Mouse (Mus musculus): ENCODE measurements at regions not wholly inside any gene's neighbourhood (a gene's known extent, or its start where the extent isn't known, plus 50 kb on each side); places are given as distances from the start of the nearest gene placed in this dataset.

DNA sequence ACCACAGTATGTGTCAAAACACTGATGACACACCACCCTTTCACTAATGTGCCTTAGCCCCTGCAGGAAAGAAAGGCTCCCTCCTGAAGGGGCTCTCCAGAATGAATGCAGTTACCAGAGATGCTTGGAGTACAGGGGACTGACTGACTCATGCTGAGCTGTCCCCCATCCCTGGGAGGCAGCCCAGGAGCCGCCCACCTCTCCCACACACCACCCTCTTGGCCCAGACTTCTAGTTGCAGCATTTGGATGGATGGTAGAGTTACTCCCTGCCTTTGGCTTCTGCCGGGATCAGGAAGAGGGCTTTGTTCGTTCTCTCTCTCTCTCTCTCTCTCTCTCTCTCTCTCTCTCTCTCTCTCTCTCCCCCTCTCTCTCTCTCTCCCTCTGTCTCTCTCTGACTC is 53.4 kb upstream of the Jun start:
- ATAC-seq (replicated peaks; ENCODE audit: low FRiP score, poor library complexity, severe bottlenecking) = no peak

GRCm38 (mm10) chr4:95105926-95106622 is 54.1 kb upstream of the Jun start:
- no peak for ATAC-seq (replicated peaks; ENCODE audit: low FRiP score, poor library complexity, severe bottlenecking)

DNA sequence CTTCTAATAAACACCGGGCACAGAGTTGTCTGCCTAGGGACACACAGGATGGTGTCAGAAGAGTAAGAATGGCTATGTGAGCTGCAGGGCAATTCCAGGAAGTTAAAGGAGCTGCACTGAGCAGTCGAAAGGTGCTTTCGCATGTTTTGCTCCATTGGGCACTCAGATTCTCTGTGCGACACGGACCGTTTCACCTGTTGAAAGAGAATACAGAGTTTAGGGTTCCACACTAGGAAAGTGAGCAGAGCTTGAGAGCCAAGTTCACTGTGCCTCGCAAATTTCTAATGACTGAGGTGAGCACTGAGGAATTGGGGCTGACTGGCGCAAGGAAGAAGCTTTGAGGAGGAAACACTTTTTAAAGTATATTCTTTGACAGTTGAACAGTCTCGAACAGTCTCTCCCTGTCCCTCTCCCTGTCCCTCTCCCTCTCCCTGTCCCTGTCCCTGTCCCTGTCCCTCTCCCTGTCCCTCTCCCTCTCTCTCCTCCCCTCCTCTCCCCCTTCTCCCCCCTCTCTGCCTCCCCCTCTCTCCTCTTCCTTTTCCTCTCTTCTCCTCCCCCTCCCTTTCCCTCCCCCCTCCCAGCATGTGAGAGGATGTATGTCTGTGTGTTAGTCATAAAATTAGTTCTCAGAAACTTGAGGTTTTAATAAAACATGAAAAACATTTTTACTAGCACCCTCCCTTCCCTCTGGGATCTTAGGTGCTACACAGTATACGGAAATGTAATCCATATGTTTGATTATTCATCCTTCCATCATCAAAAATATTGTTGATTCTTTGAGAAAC is 55.1 kb upstream of the Jun start:
- no peak for ATAC-seq (replicated peaks; ENCODE audit: low FRiP score, poor library complexity, severe bottlenecking)

- no peak for ATAC-seq (replicated peaks; ENCODE audit: low FRiP score, poor library complexity, severe bottlenecking)
Measured at GRCm38 (mm10) chr4:95108811-95109210, 56.8 kb upstream of the Jun start.

- no peak for ATAC-seq (replicated peaks; ENCODE audit: low FRiP score, poor library complexity, severe bottlenecking)
Measured at GRCm38 (mm10) chr4:95110828-95111227, 58.8 kb upstream of the Jun start.

- ATAC-seq (replicated peaks; ENCODE audit: low FRiP score, poor library complexity, severe bottlenecking) = no peak
Measured at GRCm38 (mm10) chr4:95117158-95117681, 65.2 kb upstream of the Jun start.

DNA sequence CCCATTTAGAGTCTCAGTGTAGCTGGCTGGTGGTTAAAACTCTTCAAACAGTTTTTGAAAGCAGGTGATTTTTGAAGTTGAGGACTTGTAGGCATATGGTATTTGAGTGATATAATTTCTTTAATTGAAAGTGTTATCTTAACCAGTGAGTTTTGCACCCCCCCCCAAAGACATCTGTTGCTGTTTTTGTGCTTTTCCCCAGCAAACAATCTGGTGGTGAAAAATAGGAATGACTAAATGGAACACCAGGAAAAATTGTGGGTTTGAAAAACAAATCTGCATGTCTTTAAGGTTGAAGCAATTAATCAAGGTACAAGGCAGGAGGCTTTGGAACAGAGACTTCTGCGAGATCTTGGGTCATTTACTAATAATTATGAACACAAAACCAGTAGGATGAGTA is 68.9 kb upstream of the Jun start:
- ATAC-seq (replicated peaks; ENCODE audit: low FRiP score, poor library complexity, severe bottlenecking) = no peak

DNA sequence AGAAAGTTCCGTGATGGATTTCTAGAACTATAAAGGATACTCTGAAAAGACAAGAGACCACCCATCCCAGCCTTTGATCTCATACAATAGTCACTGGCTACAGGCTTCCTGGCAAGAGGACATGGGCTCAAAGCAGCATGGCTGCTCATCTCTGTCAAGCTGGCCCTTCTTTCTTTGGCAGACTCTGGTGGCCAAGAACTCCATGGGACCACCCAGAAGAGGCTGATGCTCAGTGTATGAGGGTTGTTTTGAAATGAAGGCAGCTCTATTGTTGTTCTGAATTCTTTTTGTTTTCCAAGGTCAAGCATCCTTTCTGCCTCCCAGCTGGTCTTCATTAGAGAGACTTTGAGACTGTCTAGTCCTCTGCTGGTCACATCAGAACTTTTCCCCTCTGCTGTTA is 73.3 kb upstream of the Jun start:
- ATAC-seq (replicated peaks; ENCODE audit: low FRiP score, poor library complexity, severe bottlenecking) = no peak

DNA sequence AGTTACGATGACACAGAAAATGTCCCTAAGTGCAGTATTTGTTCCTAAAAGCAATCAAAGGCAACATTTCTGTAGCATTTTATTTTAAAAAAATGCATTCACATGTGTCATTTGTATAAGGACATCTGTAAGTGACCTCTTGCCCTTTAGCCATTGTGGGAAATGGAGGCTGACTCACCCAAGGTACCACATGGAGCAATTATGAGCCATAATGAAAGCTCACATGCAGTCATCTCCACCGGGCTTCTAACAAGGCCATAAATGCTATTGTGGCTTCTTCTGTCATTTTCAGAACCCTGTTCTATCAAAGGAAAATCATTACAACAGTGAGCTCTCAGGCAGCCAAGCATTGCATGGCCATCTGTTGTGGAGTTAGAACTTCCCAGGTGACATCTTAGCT is 75.9 kb upstream of the Jun start:
- ATAC-seq (replicated peaks; ENCODE audit: low FRiP score, poor library complexity, severe bottlenecking) = no peak

DNA sequence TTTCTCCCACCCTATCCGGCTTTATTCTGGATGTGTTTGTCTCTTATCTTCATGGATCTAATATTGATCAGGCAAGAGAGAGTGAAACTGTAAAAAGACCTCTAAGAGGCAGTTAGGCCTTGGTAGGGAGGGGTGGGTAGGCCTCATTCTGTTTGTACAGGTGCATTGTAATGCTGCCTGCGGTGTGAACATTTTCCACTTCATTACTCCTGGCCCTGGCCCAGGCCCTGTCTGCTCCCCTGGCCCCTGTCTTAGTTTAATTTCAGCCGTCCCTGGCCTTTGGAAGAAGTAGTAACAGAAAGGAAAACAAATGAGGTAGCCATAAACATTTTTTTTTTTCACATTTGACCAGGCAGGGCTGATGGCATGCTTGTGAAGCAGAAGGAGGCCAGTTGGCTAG is 81.8 kb upstream of the Jun start:
- no peak for ATAC-seq (replicated peaks; ENCODE audit: low FRiP score, poor library complexity, severe bottlenecking)

GRCm38 (mm10) chr4:95134611-95135010 is 82.6 kb upstream of the Jun start:
- ATAC-seq (replicated peaks; ENCODE audit: low FRiP score, poor library complexity, severe bottlenecking) = no peak

- no peak for ATAC-seq (replicated peaks; ENCODE audit: low FRiP score, poor library complexity, severe bottlenecking)
Measured at GRCm38 (mm10) chr4:95137413-95138143, 85.6 kb upstream of the Jun start.

- ATAC-seq (replicated peaks; ENCODE audit: low FRiP score, poor library complexity, severe bottlenecking) = no peak
Measured at GRCm38 (mm10) chr4:95138676-95139075, 86.7 kb upstream of the Jun start.

GRCm38 (mm10) chr4:95141253-95141652 is 89.2 kb upstream of the Jun start:
- ATAC-seq (replicated peaks; ENCODE audit: low FRiP score, poor library complexity, severe bottlenecking) = no peak

DNA sequence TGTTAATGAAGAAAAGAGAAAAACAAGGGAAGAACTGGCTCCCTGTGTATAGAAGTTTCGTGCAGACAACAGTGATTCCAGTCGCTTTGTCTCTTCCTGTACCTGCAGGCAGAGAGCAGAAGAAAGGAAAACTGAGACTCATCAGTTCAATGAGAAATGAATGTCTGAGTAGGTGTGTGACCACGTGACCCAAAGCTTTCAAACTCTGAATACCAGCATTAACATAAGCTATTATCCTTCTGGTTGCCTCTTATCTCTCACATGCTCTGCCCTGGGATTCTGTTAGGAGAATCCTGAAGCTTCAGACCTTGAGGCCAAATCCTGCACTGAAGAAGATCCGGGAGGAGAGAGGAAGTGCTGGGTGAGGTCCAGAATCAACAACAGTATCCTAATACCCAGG is 91.1 kb upstream of the Jun start:
- no peak for ATAC-seq (replicated peaks; ENCODE audit: low FRiP score, poor library complexity, severe bottlenecking)

DNA sequence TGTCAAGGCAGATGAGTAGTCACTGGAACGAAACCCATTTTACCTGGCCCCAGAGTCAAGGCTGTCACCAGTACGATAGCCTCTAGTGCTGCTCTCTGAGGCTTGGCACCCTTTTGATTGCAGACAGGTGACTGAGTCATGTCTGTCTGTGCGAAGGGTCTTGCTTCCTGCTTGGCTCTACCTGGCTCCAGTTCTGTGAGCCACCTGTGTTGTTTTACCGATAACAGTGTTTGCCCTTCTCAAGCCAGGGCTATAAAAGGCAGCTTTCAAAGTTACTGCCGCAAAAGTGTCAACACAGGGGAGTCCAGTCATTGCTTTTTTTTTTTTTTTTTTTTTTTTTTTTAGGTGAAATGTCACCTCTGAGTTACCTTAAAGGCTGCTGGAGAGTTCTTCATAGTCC is 91.6 kb upstream of the Jun start:
- no peak for ATAC-seq (replicated peaks; ENCODE audit: low FRiP score, poor library complexity, severe bottlenecking)

DNA sequence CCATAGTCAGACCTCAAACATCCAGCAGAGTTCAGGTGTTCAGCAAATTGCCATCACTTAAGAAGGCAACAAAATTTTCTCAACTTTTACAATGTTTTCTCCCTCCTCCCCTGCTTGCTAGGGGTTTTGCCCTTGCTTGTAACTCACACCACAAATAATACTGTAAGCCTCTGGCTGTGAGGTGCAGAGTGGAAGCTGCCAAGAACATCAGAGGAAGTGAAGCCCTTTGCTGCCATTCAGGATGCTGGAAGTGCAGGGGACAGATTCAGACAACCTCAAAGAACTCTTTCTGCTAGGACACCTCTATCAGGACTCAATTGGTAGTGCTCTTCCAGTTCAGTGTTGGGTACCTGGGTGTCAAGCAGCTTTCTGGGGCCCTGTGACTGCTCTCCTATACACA is 92.4 kb upstream of the Jun start:
- no peak for ATAC-seq (replicated peaks; ENCODE audit: low FRiP score, poor library complexity, severe bottlenecking)

- ATAC-seq (replicated peaks; ENCODE audit: low FRiP score, poor library complexity, severe bottlenecking) = no peak
Measured at GRCm38 (mm10) chr4:95146268-95146667, 94.2 kb upstream of the Jun start.

DNA sequence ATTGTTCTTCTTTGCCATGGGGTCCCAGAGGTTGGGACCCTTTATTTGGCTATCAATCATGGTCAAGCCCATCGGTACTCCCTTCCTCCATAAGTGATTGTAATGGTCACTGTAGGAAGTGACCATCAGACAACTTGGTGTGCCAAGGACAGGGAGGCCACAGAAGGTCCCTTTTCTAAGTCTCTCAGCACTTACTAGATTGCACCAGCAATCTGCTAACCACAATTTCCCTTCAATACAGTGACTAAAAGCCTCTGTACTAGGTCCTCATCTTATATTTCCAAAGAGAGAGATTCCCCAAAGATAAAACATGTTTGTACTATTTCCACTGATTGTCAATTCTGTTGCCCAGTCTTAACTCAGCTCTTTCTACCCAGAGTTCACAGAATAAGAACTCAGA is 96.6 kb upstream of the Jun start:
- ATAC-seq (replicated peaks; ENCODE audit: low FRiP score, poor library complexity, severe bottlenecking) = no peak

DNA sequence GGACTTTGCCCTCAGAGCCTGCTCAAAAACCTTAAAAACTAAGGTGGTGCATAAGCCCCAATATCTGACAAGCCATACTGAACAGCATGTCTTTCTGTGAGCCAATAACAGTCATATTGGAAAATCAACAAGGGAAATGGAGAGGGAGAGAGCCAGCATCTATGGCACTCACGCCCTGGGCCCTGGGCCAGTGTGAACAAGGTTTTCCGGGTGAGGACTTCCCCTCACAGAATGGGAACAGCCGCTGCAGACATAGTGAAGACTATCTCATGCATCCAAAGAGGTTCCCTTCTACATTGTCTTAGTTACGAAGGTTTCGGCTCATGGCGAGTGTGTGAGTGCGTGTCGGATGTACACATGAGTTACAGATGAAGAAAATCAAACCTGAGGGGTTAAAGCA is 99.7 kb upstream of the Jun start:
- ATAC-seq (replicated peaks; ENCODE audit: low FRiP score, poor library complexity, severe bottlenecking) = no peak
